Mouse (Mus musculus): ENCODE results near the gene 1500015O10Rik. TPM values are rescaled to one million over a fixed set of nuclear protein-coding genes. Genes with fewer than 3 reads are reported as not detected.

Gene 1500015O10Rik
- polyA plus RNA-seq, 1 experiment = 12.9 TPM

DNA sequence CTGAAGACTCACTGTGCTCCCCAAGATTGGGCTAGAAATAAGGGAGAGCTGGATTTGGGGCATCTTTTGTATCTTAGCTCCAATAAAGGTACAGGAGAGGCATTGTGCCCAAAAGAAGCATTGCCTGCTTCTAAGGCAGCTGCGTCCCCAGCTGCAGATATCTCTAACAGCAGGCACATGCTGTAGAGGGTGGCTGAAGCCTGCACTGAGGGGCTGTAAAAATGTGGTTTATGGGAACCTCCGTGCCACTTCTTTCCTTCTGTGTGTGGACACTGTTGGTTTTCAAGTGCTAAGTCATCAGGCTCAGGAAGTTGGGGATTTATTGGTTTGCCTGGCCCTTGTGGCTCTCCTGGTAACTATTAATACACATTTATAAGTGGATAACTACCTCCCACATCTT is 11.6 kb upstream of the 1500015O10Rik start:
- Histone ChIP-seq H3K4me3 (replicated peaks; ENCODE audit: insufficient read depth, low read depth, low read length) (no peak overlapping the region), H3K27ac (ENCODE audit: insufficient read depth, low read length) (no peak overlapping the region), H3K4me1 (ENCODE audit: control insufficient read depth, insufficient read depth, low read length) (no peaks in the 10 kb centered on the region), H3K27me3 (ENCODE audit: control insufficient read depth, insufficient read depth, low read length) (no peaks in the 10 kb centered on the region)
- DNase-seq = no peak
- TF ChIP-seq CTCF (IDR thresholded peaks at IDR 0.05; ENCODE audit: borderline replicate concordance, insufficient read depth, low read depth, low read length) (no peak), POLR2A (IDR thresholded peaks at IDR 0.05; ENCODE audit: borderline replicate concordance, insufficient read depth, low read length) (no peak)
- 84% methylated on average over 2 of the region's 2 CpGs for WGBS

DNA sequence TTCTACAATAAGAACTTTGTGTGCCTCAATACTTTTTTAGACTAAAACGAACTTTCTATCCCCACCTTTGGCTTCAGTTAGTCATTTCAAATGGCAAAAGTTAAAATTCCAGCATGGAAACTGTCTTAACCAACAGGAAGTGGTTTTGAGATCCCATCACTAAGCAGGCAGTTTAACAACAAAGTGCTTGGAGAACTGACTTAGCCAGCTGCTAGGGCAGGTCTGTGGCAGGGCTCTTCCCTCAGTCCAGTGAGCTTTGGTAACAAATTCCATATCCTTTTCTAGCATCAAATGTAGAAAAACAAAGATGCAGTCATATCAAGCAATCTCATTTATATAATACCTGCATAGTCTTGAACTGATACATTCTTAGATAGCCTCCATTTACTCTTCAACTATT is 7.9 kb upstream of the 1500015O10Rik start:
- Histone ChIP-seq H3K4me1 (ENCODE audit: control insufficient read depth, insufficient read depth, low read length) (no peaks in the 10 kb centered on the region), H3K27me3 (ENCODE audit: control insufficient read depth, insufficient read depth, low read length) (no peaks in the 10 kb centered on the region), H3K27ac (ENCODE audit: insufficient read depth, low read length) (no peak overlapping the region), H3K4me3 (replicated peaks; ENCODE audit: insufficient read depth, low read depth, low read length) (no peak overlapping the region)
- DNase-seq = no peak
- TF ChIP-seq CTCF (IDR thresholded peaks at IDR 0.05; ENCODE audit: borderline replicate concordance, insufficient read depth, low read depth, low read length) = no peak
- no peak for TF ChIP-seq POLR2A (IDR thresholded peaks at IDR 0.05; ENCODE audit: borderline replicate concordance, insufficient read depth, low read length)
- 57% methylated on average over 1 of the region's 1 CpGs for WGBS

DNA sequence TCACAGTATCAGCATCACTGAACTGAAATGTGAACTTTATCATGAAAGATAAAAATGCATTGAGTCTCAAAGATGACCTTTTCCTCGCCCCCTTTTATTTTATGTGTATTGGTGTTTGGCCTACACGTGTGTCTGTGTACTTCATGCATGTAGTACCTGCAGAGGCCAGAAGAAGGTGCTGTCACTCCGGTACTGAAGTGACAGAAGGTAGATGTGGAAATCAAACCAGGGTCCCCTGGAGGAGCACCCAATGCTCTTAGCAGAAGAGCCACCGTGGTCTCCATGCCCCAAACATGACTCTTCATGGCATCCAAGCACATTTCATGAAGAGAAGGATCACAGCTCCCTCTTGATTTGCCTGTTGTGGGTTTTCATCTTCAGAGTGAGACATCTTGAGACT is 1.7 kb downstream of the 1500015O10Rik start:
- DNase-seq = no peak
- no peaks in the 10 kb centered on the region for H3K27me3 ChIP-seq (ENCODE audit: control insufficient read depth, insufficient read depth, low read length)
- TF ChIP-seq CTCF (IDR thresholded peaks at IDR 0.05; ENCODE audit: borderline replicate concordance, insufficient read depth, low read depth, low read length) (peak; percentile 3; the same call in 1 of the 2 replicates), POLR2A (IDR thresholded peaks at IDR 0.05; ENCODE audit: borderline replicate concordance, insufficient read depth, low read length) (no peak)
- no peaks in the 10 kb centered on the region for H3K4me1 ChIP-seq (ENCODE audit: control insufficient read depth, insufficient read depth, low read length)
- H3K4me3 ChIP-seq (replicated peaks; ENCODE audit: insufficient read depth, low read depth, low read length) = no peak overlapping the region
- H3K27ac ChIP-seq (ENCODE audit: insufficient read depth, low read length) = no peak overlapping the region
- WGBS = 90% methylated on average over 4 of the region's 4 CpGs

GRCm38 (mm10) chr1:43732657-43733056 is 2.3 kb downstream of the 1500015O10Rik start:
- Histone ChIP-seq H3K4me1 (ENCODE audit: control insufficient read depth, insufficient read depth, low read length) (no peaks in the 10 kb centered on the region), H3K27me3 (ENCODE audit: control insufficient read depth, insufficient read depth, low read length) (no peaks in the 10 kb centered on the region), H3K27ac (ENCODE audit: insufficient read depth, low read length) (no peak overlapping the region), H3K4me3 (replicated peaks; ENCODE audit: insufficient read depth, low read depth, low read length) (no peak overlapping the region)
- 60% methylated on average over 1 of the region's 1 CpGs for WGBS
- no peak for TF ChIP-seq POLR2A (IDR thresholded peaks at IDR 0.05; ENCODE audit: borderline replicate concordance, insufficient read depth, low read length)
- TF ChIP-seq CTCF (IDR thresholded peaks at IDR 0.05; ENCODE audit: borderline replicate concordance, insufficient read depth, low read depth, low read length) = no peak
- DNase-seq = no peak

- WGBS = 77% methylated on average over 7 of the region's 7 CpGs
- H3K4me1 ChIP-seq (ENCODE audit: control insufficient read depth, insufficient read depth, low read length) = no peaks in the 10 kb centered on the region
- H3K27ac ChIP-seq (ENCODE audit: insufficient read depth, low read length) = no peak overlapping the region
- no peaks in the 10 kb centered on the region for H3K27me3 ChIP-seq (ENCODE audit: control insufficient read depth, insufficient read depth, low read length)
- no peak overlapping the region for H3K4me3 ChIP-seq (replicated peaks; ENCODE audit: insufficient read depth, low read depth, low read length)
- TF ChIP-seq POLR2A (IDR thresholded peaks at IDR 0.05; ENCODE audit: borderline replicate concordance, insufficient read depth, low read length) = no peak
- no peak for TF ChIP-seq CTCF (IDR thresholded peaks at IDR 0.05; ENCODE audit: borderline replicate concordance, insufficient read depth, low read depth, low read length)
- peak; percentile 8 to 24 for DNase-seq
Observed at GRCm38 (mm10) chr1:43737812-43738518, 7.6 kb downstream of the 1500015O10Rik start.

- DNase-seq = no peak
- TF ChIP-seq CTCF (IDR thresholded peaks at IDR 0.05; ENCODE audit: borderline replicate concordance, insufficient read depth, low read depth, low read length) (no peak), POLR2A (IDR thresholded peaks at IDR 0.05; ENCODE audit: borderline replicate concordance, insufficient read depth, low read length) (no peak)
- 62% methylated on average over 10 of the region's 10 CpGs for WGBS
Observed at GRCm38 (mm10) chr1:43738519-43738894, 8.1 kb downstream of the 1500015O10Rik start.

DNA sequence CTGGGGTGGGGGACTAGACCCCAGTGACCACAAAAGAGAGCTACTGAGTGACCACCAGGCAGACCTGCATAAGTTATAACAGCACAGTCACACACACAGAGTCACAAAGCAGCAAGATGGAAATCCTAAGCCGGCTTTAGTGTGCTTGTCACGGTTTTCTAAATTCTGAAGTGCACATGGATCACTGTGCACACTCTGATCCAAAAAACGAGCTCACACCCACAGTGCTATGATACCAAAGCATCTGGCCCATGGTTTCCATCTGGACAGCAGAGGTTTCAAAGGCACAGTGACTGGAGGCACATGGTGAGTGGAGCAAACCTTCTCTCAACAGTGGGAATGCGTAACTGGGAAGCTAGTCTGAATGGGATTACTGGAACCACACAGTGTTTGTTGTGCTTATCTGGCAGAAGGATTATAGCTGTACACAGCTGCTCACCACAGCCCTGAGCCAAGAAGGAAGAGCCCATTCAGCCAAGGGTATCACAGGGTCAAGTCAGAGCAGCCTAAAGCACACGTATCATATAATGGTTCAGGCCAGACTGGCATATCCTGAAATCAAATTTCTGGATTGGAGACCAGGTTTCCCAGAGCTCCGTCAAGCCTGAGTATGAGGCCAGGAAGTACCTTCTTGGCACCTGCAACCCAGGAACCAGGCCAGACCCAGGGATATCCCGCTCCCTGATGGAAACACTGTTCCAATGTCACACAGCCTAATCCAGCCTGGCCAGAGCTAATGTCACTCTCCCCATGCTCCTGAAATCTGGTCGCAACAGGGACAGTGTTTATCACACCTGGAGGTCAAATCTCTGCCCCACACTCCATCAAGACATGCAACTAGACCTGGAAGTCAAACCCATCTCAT is 24.3 kb downstream of the 1500015O10Rik start:
- DNase-seq = peak; percentile 27 to 52
- WGBS = 36% methylated on average over 8 of the region's 8 CpGs
- TF ChIP-seq POLR2A (IDR thresholded peaks at IDR 0.05; ENCODE audit: borderline replicate concordance, insufficient read depth, low read length) (no peak), CTCF (IDR thresholded peaks at IDR 0.05; ENCODE audit: borderline replicate concordance, insufficient read depth, low read depth, low read length) (no peak)
- Histone ChIP-seq H3K4me1 (ENCODE audit: control insufficient read depth, insufficient read depth, low read length) (peaks cover 7% of the 10 kb centered on the region; the same call in 1 of the 2 replicates), H3K27ac (ENCODE audit: insufficient read depth, low read length) (no peak overlapping the region), H3K4me3 (replicated peaks; ENCODE audit: insufficient read depth, low read depth, low read length) (no peak overlapping the region), H3K27me3 (ENCODE audit: control insufficient read depth, insufficient read depth, low read length) (no peaks in the 10 kb centered on the region)

More at GRCm38 (mm10) chr1:43738519-43738894, 8.1 kb downstream of the 1500015O10Rik start:
- Histone ChIP-seq H3K4me1 (ENCODE audit: control insufficient read depth, insufficient read depth, low read length) (no peaks in the 10 kb centered on the region), H3K27ac (ENCODE audit: insufficient read depth, low read length) (no peak overlapping the region), H3K4me3 (replicated peaks; ENCODE audit: insufficient read depth, low read depth, low read length) (no peak overlapping the region), H3K27me3 (ENCODE audit: control insufficient read depth, insufficient read depth, low read length) (no peaks in the 10 kb centered on the region)

Data from cerebellum, adult 2 months (tissue).